Mouse (Mus musculus) liver, embryonic 12.5 days (tissue): ENCODE data around the gene Cdc6. TPM values are rescaled to one million over a fixed set of nuclear protein-coding genes. Genes with fewer than 3 reads are reported as not detected.
"Not testable (repeated sequence)": the region's sequence is repeated elsewhere in the genome, so short reads cannot be mapped to it uniquely, and the experiment has no call there.

ENCODE experiments used
- ATAC-seq: fragments of 200-750 bp; cut with Nextera tagmentation; 2 replicates; pipeline ENCODE4 v1.8.0; 2017; ENCODE audit warnings: moderate number of reproducible peaks, mild to moderate bottlenecking, moderate library complexity
- H3K27ac ChIP-seq: fragments of 300-500 bp; sonication (generic); 2 replicates; pipeline ENCODE4 v1.5.1; 2016; ENCODE audit warnings: mild to moderate bottlenecking
- H3K27me3 ChIP-seq: fragments of 300-500 bp; sonication (generic); replicated peaks from 2 replicates; pipeline ENCODE4 v1.6.1; 2016; ENCODE audit warnings: mild to moderate bottlenecking, moderate library complexity
- H3K36me3 ChIP-seq: fragments of 300-500 bp; sonication (generic); 2 replicates; pipeline ENCODE4 v1.6.1; 2016; ENCODE audit warnings: mild to moderate bottlenecking, moderate library complexity
- H3K4me1 ChIP-seq: fragments of 300-500 bp; sonication (generic); 2 replicates; pipeline ENCODE4 v1.6.1; 2016
- H3K4me2 ChIP-seq: fragments of 300-500 bp; sonication (generic); 2 replicates; pipeline ENCODE4 v1.6.1; 2016; ENCODE audit warnings: mild to moderate bottlenecking, moderate library complexity
- H3K4me3 ChIP-seq: fragments of 300-500 bp; sonication (generic); 2 replicates; pipeline ENCODE4 v1.5.1; 2016; ENCODE audit warnings: mild to moderate bottlenecking, moderate library complexity
- H3K9ac ChIP-seq: fragments of 300-500 bp; sonication (generic); 2 replicates; pipeline ENCODE4 v1.6.1; 2016; ENCODE audit warnings: mild to moderate bottlenecking, moderate library complexity
- H3K9me3 ChIP-seq: fragments of 300-500 bp; sonication (generic); replicated peaks from 2 replicates; pipeline ENCODE4 v1.6.1; 2016; ENCODE audit warnings: mild to moderate bottlenecking, moderate library complexity
- WGBS: fragments of 180-500 bp; shearing (Covaris S2); methylation state at CpG from one replicate; pipeline ENCODE4 v1.1.7; 2016; ENCODE audit not compliant: insufficient replicate concordance; 5-methylcytosine and 5-hydroxymethylcytosine counted together
- polyA plus RNA-seq: library from polyadenylated mRNA; unstranded; fragments of >200 nt; fragmentation: Nextera tagmentation; extraction: Ambion mirVana; gene quantifications from 2 replicates; pipeline ENCODE4 v1.2.1, GENCODE M21; 2016

Gene Cdc6
- polyA plus RNA-seq, 1 experiment from 2014 or later, result 86.5 TPM

DNA sequence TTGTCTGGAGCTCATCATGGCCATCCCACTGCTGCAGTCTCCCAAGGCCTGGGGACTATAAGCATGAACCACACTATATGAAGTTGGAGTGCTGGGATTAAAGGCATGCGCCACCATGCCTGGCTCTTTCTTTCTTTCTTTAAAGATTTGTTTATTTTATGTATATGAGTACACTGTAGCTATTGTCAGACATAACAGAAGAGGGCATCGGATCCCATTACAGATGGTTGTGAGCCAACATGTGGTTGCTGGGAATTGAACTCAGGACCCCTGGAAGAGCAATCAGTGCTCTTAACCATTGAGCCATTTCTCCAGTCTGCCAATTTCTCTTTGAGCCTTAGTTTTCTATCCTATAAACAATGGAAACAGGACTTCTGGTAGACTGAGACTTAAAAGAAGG is 26.2 kb downstream of the Cdc6 start:
- Histone ChIP-seq H3K4me1 (peaks cover 70% of the 10 kb centered on the region), H3K27me3 (peaks cover 99% of the 10 kb centered on the region)
- not testable (repeated sequence) for ATAC-seq, H3K4me3 ChIP-seq, H3K36me3 ChIP-seq, H3K27ac ChIP-seq, H3K9me3 ChIP-seq, H3K9ac ChIP-seq, H3K4me2 ChIP-seq
- WGBS, result 75% methylated on average over 2 of the region's 2 CpGs

DNA sequence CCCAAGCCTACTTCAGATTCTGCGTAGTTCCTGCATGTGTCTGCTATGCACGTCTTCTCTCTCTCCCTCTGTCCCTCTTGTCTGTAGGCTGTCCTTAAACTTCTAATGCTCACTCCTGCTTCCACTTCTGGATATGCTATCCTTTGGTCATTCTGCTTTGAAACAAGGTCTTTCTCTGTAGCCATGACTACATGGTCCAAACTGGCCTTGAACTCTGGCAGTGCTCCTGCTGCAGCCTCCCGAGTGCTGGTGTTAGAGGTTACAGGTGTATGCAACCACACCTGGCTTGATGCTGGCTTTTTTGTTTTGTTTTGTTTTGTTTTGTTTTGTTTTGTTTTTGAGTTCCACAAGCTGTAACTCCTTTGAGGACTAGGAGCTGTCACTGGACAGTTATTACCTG is 26.8 kb downstream of the Cdc6 start:
- WGBS, result 73% methylated on average over 3 of the region's 3 CpGs
- no peaks in the 10 kb centered on the region for H3K36me3 ChIP-seq
- H3K4me1 ChIP-seq, result peaks cover 74% of the 10 kb centered on the region
- H3K4me2 ChIP-seq, result no peak overlapping the region
- H3K9me3 ChIP-seq, result no peaks in the 10 kb centered on the region
- H3K9ac ChIP-seq, result no peak overlapping the region
- peaks cover 99% of the 10 kb centered on the region for H3K27me3 ChIP-seq
- no peak for ATAC-seq
- no peak overlapping the region for H3K4me3 ChIP-seq
- no peak overlapping the region for H3K27ac ChIP-seq

DNA sequence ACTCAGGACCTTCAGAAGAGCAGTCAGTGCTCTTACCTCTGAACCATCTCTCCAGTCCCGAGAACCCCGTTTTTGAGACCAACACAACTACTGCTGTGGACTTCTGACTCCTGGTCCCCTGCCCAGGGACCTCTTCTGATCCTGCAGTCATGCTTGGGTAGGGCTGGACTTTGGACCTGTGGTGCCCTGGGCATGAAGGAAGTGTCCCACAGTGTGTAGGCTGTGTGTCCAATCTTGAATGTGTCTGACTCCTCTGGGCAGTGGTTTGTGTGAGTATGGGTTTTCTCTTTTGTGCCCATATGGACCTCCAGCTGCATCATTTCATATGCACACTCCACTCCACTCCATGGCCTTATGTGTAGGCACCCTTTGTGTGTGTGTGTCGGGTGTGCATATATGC is 27.5 kb downstream of the Cdc6 start:
- H3K9ac ChIP-seq, result no peak overlapping the region
- H3K4me3 ChIP-seq, result no peak overlapping the region
- ATAC-seq, result no peak
- H3K36me3 ChIP-seq, result no peaks in the 10 kb centered on the region
- 65% methylated on average over 3 of the region's 3 CpGs for WGBS
- no peak overlapping the region for H3K27ac ChIP-seq
- H3K9me3 ChIP-seq, result no peaks in the 10 kb centered on the region
- peaks cover 99% of the 10 kb centered on the region for H3K27me3 ChIP-seq
- no peak overlapping the region for H3K4me2 ChIP-seq
- H3K4me1 ChIP-seq, result peaks cover 74% of the 10 kb centered on the region

DNA sequence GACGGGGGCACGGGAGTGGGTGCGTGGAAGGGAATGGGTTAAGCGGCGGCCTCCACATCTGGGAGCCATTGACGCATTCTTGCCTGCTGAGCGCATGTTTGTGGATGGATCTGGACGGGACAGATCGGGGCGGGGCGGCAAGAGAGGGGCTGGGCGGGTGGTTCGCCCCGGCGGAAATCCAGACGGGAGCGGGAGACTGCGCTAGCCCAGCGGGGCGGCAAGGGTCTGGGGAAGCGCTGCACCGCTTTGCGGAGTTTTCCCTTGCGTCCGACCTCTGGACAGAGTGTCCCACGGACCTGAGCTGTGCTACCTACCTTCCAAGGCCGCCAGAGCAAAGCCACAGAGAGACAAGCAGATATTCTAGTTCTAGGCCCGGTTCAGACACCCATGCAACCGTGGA is 28.6 kb downstream of the Cdc6 start:
- Histone ChIP-seq H3K4me3 (peak overlapping the region; percentile 64), H3K9me3 (no peaks in the 10 kb centered on the region), H3K27me3 (peaks cover 99% of the 10 kb centered on the region), H3K9ac (peak overlapping the region; percentile 73; the same call in 1 of the 2 replicates), H3K36me3 (no peaks in the 10 kb centered on the region), H3K4me1 (peaks cover 74% of the 10 kb centered on the region), H3K4me2 (peak overlapping the region; percentile 94), H3K27ac (no peak overlapping the region)
- WGBS, result 8% methylated on average over 29 of the region's 29 CpGs
- ATAC-seq, result no peak

DNA sequence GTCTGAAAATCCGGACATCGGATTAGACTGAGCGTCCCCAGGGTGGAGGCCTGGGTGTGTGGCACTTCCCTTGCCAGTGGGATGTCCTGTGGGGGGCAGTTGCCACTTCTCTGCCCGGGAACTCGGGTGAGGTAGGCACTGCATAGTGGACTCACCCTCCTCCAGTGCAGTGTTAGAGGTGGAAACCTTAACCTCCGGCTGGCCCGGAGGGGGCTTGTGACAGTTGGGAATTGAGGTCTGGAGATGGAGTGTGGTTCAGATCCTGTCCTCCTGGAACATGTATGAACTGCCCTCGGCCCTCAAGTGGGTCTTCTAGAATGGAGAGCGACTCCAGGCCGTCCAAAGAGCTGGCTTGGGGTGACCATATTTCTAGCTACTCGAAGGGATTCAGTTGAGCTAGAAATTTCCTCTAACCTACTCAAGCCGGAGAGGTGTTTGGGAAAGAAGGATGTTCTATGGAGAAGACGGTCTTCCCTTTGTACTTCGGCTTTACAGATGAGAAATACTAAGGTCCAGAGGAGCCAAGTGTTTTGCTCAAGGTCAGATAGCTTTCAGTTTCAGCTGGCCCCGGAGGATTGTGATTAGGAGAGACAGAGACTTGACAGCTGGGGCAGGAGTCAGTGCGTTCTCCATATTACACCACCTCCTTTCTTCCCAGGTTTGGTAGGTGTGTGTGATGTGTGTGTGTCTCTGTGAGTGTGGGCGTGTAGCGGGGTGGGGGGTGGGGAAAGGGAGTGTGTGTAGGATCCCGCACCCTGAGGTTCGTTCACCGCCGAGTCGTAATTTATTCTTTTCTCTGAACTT is 29.2 kb downstream of the Cdc6 start:
- peak overlapping the region; percentile 94 for H3K4me2 ChIP-seq
- H3K27me3 ChIP-seq, result peaks cover 92% of the 10 kb centered on the region
- 3% methylated on average over 23 of the region's 23 CpGs for WGBS
- peak overlapping the region; percentile 64 for H3K4me3 ChIP-seq
- ATAC-seq, result peak; percentile 38
- no peaks in the 10 kb centered on the region for H3K9me3 ChIP-seq
- peaks cover 74% of the 10 kb centered on the region for H3K4me1 ChIP-seq
- peak overlapping the region; percentile 73 for H3K9ac ChIP-seq
- no peaks in the 10 kb centered on the region for H3K36me3 ChIP-seq
- no peak overlapping the region; the same call in 1 of the 2 replicates for H3K27ac ChIP-seq

DNA sequence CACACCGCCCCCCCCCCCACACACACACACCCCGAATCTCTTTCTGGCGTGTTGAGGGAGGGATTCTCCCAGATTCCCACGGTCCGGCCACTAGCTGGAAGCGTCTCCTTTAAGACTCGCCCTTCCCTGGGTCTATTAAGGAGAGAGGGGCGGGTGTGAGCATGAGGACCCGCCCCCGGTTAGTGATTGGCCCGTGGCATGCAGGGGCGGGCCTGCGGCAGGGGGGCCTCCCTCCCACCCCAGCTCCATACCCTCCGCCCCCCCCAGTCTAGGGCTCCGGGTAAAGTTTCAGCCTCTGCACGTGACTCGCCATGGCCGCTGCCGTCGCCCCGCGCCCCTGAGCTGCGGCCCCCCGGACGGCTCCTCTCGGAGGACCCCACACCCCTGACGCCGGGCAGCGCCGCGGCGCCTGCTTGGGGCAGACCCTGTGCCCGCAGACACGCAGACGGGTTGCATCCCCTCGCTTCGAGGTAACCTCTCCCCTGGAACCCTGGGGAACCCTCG is 29.9 kb downstream of the Cdc6 start:
- peak overlapping the region; percentile 31; the same call in 1 of the 2 replicates for H3K27ac ChIP-seq
- peaks cover 86% of the 10 kb centered on the region for H3K27me3 ChIP-seq
- ATAC-seq, result peak; percentile 88
- H3K4me3 ChIP-seq, result peak overlapping the region; percentile 64
- peak overlapping the region; percentile 73 for H3K9ac ChIP-seq
- peaks cover 74% of the 10 kb centered on the region for H3K4me1 ChIP-seq
- H3K9me3 ChIP-seq, result no peaks in the 10 kb centered on the region
- WGBS, result 0% methylated on average over 38 of the region's 38 CpGs
- peak overlapping the region; percentile 94 for H3K4me2 ChIP-seq
- no peaks in the 10 kb centered on the region for H3K36me3 ChIP-seq

DNA sequence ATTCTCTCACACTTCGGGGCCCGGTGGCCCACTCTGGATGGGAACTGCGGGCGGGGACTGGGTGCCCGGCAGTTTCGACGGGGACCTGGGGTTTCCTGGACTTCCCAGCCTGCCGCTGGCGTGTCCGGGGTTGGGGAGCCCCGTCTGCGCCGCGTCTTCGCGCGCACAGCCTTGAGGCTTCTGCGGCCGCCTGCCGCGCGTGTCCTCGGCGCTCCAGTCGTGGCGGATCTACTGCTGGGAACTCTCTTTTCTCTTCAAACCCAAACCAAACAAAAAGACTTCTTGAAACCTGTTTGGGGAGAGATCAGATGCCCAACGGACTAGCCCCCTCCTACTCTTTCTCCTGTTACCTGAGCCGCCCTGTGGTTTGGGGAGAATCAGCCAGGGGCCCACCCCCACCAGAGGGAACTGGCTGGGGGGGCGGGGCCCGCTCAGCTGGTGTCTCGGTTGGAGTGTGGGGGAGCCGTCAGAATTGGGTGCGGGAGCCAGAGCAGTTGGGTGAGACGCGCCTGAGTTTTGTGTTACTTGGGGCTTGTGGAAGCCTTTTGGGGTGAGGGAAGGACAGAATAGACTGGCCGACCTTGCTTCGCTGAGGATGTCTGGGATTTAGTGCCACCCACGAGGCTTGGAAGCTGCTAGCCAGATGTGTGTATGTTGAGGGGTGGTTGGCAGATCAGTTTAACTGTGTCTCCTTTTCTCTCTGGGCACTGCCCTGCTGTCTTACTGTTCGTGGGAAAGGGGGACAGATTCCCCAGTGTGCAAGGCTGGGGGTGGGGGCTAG is 30.5 kb downstream of the Cdc6 start:
- no peaks in the 10 kb centered on the region for H3K9me3 ChIP-seq
- 2% methylated on average over 39 of the region's 39 CpGs for WGBS
- H3K4me1 ChIP-seq, result peaks cover 74% of the 10 kb centered on the region
- H3K4me3 ChIP-seq, result peak overlapping the region; percentile 64
- peak; percentile 14 for ATAC-seq
- peak overlapping the region; percentile 94 for H3K4me2 ChIP-seq
- peak overlapping the region; percentile 31; the same call in 1 of the 2 replicates for H3K27ac ChIP-seq
- no peaks in the 10 kb centered on the region for H3K36me3 ChIP-seq
- peak overlapping the region; percentile 73 for H3K9ac ChIP-seq
- H3K27me3 ChIP-seq, result peaks cover 79% of the 10 kb centered on the region

DNA sequence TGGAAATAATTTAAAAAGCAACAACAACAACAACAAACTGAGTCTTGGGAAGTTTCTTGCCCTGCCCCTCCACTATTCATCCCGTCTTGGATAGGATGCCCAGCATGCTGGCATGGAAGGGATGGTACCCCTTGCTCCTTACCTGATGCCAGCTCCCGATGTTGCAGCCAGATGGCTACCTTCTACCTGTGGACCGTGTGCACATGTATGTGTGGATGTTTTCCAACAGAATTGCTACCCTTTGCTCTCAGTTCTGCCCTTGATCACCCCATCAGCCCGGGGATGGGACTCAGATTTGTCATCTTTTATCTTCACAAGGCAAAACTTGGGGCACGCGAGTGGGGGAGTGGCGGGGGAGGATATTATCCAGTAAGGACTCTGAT is 31.1 kb downstream of the Cdc6 start:
- Histone ChIP-seq H3K9ac (0 out of 2 replicates have a peak overlapping the region, but pooled peaks have one; percentile 73), H3K4me1 (peaks cover 80% of the 10 kb centered on the region), H3K27me3 (peaks cover 73% of the 10 kb centered on the region), H3K4me2 (peak overlapping the region; percentile 94), H3K4me3 (peak overlapping the region; percentile 64), H3K9me3 (no peaks in the 10 kb centered on the region), H3K27ac (no peak overlapping the region), H3K36me3 (no peaks in the 10 kb centered on the region)
- WGBS, result 33% methylated on average over 7 of the region's 7 CpGs
- ATAC-seq, result no peak

DNA sequence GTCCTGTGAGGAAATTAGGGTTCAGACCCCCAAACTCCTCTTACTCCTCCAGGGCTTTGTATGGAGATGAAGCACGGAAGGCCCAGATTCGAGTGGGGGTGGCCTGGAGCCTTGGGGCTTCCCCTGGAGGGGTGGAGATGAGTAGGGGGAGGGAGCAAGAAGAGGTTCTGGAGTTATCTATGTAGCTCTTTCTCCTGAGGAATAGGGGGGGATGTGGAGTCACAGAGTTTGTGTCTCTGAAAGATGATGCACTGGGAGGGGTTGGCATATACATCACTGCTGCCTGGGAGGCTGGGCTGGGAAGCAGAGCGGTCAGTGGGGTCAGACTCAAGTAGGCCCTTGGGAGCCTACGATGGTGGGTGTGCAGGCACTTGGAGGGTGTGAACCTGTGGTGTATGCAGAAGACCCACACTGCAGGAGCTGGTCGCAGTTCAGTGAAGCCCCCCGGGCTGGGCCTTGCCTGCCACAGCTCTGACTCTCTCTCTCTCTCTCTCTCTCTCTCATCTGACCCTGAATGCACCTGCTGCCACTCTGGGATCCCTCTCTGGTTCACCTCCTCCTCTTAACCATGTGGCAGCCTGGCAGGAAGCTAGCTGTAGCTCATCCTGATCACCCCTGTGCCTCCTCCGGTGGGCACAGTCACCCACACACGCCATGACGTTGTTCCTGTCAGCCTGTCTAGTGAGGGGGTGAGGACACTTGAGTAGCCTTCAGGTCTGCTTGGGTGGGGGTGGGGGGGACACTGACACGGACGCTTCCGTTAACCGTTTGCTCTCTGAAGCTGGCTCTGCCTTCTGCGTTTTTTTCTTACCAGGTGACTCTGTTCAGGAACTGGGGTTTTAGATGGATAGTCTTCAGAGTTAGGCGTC is 31.7 kb downstream of the Cdc6 start:
- Histone ChIP-seq H3K9me3 (no peaks in the 10 kb centered on the region), H3K4me1 (peaks cover 86% of the 10 kb centered on the region), H3K4me2 (peak overlapping the region; percentile 94), H3K9ac (peak overlapping the region; percentile 1; the same call in 1 of the 2 replicates), H3K36me3 (no peaks in the 10 kb centered on the region), H3K4me3 (0 out of 2 replicates have a peak overlapping the region, but pooled peaks have one; percentile 0), H3K27ac (no peak overlapping the region), H3K27me3 (peaks cover 68% of the 10 kb centered on the region)
- no peak for ATAC-seq
- WGBS, result 44% methylated on average over 15 of the region's 15 CpGs

DNA sequence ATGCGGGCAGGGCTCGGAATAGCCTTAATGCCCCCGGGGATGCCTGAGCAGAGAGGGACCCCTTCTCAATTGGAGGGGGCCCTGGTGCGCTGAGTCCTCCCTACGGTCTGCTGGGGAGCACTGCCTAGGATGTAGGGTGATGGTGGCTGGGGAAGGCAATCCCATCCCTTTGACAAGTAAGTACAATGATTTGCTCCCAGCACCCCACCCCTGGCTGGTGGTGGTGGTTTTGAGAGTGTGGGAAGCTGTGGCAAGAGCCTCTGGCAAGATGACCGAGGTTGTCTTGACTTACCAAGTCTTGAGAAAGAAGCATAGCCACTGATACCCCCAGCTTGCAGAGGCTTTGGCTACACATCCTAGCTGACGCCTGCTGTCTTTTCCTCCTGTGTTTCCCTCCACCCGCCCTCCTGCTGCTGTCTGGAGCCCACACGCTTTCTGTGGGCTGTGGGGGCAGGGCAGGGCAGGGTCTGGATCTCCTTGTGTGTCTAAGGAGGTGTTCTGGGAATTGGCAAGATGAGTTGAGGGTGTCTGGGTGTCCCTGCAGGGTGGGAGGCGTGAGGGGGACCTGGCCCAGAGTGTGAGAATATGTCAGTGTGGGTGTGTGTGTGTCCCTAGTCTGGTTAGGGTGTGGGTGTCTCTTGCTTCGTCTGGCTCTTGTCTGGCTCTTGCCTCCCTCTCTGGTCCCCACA is 32.5 kb downstream of the Cdc6 start:
- no peaks in the 10 kb centered on the region for H3K36me3 ChIP-seq
- peaks cover 94% of the 10 kb centered on the region for H3K4me1 ChIP-seq
- H3K9ac ChIP-seq, result no peak overlapping the region
- H3K4me2 ChIP-seq, result peak overlapping the region; percentile 94
- H3K27me3 ChIP-seq, result peaks cover 68% of the 10 kb centered on the region
- no peaks in the 10 kb centered on the region for H3K9me3 ChIP-seq
- WGBS, result 41% methylated on average over 11 of the region's 11 CpGs
- H3K27ac ChIP-seq, result peak overlapping the region; percentile 61; the same call in 1 of the 2 replicates
- H3K4me3 ChIP-seq, result 0 out of 2 replicates have a peak overlapping the region, but pooled peaks have one; percentile 0
- ATAC-seq, result no peak

DNA sequence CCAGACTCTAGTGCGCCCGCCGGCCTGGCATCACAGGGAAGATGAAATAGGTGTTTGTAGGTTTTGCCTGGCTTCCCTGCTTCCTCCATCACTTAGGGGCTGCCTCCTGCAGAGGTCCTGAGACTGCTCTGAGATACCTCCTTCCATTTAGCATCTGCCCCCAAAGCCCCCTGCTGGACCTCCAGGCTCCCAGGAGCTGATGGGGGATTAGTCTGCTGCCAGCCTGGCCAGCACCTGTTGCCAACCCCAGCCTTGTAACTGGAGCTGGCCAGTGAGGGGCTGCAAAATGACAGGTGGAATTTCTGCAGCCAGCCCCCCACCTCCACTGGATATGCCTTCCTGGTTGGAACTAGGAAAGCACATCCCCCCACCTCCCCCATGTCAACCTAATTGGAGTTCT is 33.2 kb downstream of the Cdc6 start:
- no peak for ATAC-seq
- no peaks in the 10 kb centered on the region for H3K36me3 ChIP-seq
- H3K4me2 ChIP-seq, result peak overlapping the region; percentile 94
- no peaks in the 10 kb centered on the region for H3K9me3 ChIP-seq
- WGBS, result 35% methylated on average over 3 of the region's 3 CpGs
- H3K27ac ChIP-seq, result peak overlapping the region; percentile 61
- H3K9ac ChIP-seq, result peak overlapping the region; percentile 39; the same call in 1 of the 2 replicates
- 0 out of 2 replicates have a peak overlapping the region, but pooled peaks have one; percentile 49 for H3K4me3 ChIP-seq
- peaks cover 68% of the 10 kb centered on the region for H3K27me3 ChIP-seq
- peaks cover 100% of the 10 kb centered on the region for H3K4me1 ChIP-seq
